Mouse (Mus musculus): ENCODE measurements around the gene Snrpa.

GRCm38 (mm10) chr7:27163450-27163805 lies 32.6 kb downstream of the Snrpa start:
- TF ChIP-seq CTCF (IDR thresholded peaks at IDR 0.05; ENCODE audit: low read depth, low read length) (no peak), POLR2A (IDR thresholded peaks at IDR 0.05; ENCODE audit: insufficient read depth, low read length) (no peak)
